Mouse (Mus musculus) CH12.LX (cell line): ENCODE data around the gene Gm20388.

Experiments used
- CTCF ChIP-seq, 2 experiments: IDR thresholded peaks in 1 of 2; conservative IDR thresholded peaks in 1 of 2; 2 replicates each; pipeline ENCODE4 v1.5.1; 2011 to 2012; ENCODE audit warnings: low read depth in 2 of 2, low read length in 2 of 2, improper control_type of control experiment in 1 of 2, inconsistent platforms in 1 of 2, mild to moderate bottlenecking in 1 of 2, moderate library complexity in 1 of 2
- POLR2A ChIP-seq: IDR thresholded peaks from 2 replicates; pipeline ENCODE4 v1.6.1; 2011; ENCODE audit warnings: low read depth, mild to moderate bottlenecking, improper control_type of control experiment, low read length

DNA sequence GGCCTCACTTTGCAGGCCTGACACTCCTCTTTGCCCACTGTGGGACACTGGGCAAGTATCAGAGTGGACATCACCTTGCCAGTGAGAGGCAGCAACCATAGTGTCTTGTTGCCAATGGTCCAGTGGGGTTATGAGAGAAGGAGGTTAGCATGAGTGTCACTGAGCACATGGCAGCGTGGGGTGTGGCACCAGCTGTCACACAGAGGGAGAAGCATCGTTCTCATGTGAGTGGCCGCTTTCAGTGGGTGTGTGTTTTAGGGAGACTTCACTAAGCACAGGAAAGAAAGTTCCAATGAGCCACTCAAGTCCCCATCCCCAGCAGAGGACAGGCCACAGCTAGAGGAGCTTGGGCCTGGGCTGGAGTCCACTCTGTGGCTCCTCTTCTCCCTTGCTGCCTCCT, 144.2 kb downstream of the Gm20388 start:
- TF ChIP-seq CTCF (conservative IDR thresholded peaks at IDR 0.05 in 1 of 2, IDR thresholded peaks at IDR 0.05 in 1 of 2; ENCODE audit: low read depth in 2 of 2, low read length in 2 of 2) (no peak), POLR2A (no peak)
